Mouse (Mus musculus): ENCODE measurements around the gene Vtcn1. TPM values are rescaled to one million over a fixed set of nuclear protein-coding genes. Genes with fewer than 3 reads are reported as not detected.

The Vtcn1 gene
- polyA plus RNA-seq, 1 experiment from 2014 or later: 0.53 TPM

DNA sequence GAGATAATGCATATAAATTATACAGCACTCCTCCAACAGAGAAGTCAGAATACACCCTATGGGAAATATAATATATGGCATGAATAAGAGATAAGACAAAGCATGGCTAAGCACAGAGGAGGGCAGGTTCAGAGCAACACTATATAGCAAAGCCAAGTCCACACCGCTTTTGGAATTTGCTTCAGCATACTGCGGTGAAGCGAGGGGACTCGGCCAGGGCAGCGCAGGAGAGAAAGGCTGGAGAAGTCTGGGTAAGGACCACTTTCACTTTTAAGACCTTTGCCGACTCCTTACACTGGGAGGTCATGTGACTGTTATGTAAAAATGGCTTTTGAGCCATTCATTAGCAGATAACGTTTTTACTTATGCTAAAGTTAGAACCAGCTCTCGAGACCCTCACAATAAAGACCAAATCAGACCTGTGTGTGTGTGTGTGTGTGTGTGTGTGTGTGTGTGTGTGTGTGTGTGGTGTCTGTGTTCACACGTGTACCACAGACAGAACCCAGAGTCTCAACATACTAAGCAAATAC lies 95.4 kb downstream of the Vtcn1 start:
- H3K27ac ChIP-seq (replicated peaks; ENCODE audit: low read depth, low read length): no peak overlapping the region
- DNase-seq (ENCODE audit: low spot score) (no peak), ATAC-seq (ENCODE audit: low read depth) (no peak)
- H3K4me1 ChIP-seq (ENCODE audit: control insufficient read depth, insufficient read depth, low read length): peaks cover 24% of the 10 kb centered on the region
- H3K9me3 ChIP-seq (ENCODE audit: control insufficient read depth, low read length): no peaks in the 10 kb centered on the region
- no peak overlapping the region for H3K9ac ChIP-seq (ENCODE audit: low read depth, low read length)
- H3K4me3 ChIP-seq (ENCODE audit: low read depth, low read length): no peak overlapping the region
- H3K36me3 ChIP-seq (ENCODE audit: control insufficient read depth, insufficient read depth, low read length): no peaks in the 10 kb centered on the region
- no peaks in the 10 kb centered on the region for H3K27me3 ChIP-seq (replicated peaks; ENCODE audit: control insufficient read depth, insufficient read depth, low read length)
- 87% methylated on average over 9 of the region's 9 CpGs for WGBS
- H3K4me2 ChIP-seq (ENCODE audit: low read depth, low read length): no peak overlapping the region

DNA sequence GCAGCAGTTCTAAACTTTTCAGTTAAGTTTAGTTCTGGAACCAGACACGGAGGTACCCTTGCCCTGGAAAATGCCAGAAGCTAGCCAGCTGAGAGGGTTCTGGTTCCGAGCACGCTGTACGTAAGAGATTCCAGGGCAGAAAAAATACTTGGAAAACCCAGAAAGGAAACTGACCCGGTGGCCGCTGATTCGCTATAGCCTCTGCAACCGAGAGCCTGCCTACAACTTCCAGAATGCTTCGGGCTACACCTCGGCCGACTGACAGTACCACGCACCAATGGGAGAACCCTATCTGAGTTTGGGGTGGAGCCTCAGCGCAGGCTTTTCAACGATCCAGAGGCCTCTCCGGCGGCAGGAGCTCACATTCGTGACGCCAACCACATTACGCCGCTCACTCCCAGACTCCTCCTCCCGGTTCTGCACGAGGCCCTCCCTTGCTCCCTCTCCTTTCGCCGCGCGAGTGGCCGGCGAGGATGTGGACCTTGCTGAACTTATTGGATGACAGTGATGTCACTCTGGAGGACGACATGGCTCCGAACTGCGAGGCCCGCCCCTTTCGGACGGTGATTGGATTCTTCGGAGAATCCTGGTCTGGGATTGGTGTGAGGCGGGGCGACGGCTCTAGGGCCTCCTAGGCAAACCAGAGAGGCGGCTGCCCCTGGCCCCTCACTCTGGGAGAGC lies 96.7 kb downstream of the Vtcn1 start, which contains the start of gene Trim45:
Gene Trim45, plus strand, starts transcription at position 378 of the 681 bp plus-strand sequence.
- ATAC-seq (ENCODE audit: low read depth): peak; percentile 98
- H3K9me3 ChIP-seq (ENCODE audit: control insufficient read depth, low read length): no peaks in the 10 kb centered on the region
- 0% methylated on average over 38 of the region's 39 CpGs for WGBS

DNA sequence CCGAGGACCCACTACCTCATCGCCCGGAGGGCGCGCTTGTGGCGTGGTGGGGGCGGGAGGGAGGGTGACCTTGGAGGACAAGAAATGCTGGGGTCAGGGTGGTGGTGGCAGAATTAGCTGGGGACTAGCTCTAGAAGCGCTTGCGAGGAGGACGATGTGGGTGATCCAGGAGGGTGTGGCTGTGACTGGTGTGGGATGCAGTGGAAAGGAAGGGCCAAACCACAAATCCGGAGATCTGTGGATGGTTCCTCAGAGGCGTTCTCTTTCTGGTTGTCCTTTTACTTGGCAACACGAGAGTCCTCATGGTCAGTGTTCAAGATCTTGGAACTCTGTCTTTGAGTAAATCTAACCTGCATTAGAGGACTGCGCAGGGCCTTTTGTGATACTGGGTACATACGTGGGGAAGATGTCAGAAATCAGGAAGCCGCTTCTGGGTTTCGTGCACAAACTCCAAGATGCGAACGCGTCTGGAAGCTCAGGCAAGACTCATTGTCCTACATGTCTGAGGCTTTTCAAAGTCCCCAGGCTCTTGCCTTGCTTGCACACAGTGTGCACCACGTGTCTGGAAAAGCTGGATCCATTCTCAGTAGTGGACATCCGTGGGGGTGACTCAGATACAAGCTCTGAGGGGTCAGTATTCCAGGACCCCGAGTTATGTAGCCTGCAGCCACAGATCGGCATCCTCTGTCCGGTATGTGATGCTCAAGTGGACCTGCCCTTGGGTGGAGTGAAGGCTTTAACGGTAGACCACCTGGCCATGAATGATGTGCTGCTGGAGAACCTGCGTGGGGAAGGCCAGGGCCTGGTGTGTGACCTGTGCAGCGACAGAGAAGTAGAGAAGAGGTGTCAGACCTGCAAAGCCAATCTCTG lies 97.5 kb downstream of the Vtcn1 start:
- ATAC-seq (ENCODE audit: low read depth) (peak; percentile 51), DNase-seq (ENCODE audit: low spot score) (no peak)
- H3K9me3 ChIP-seq (ENCODE audit: control insufficient read depth, low read length): no peaks in the 10 kb centered on the region
- peak overlapping the region; percentile 48 for H3K4me3 ChIP-seq (ENCODE audit: low read depth, low read length)
- H3K4me2 ChIP-seq (ENCODE audit: low read depth, low read length): peak overlapping the region; percentile 71
- H3K27me3 ChIP-seq (replicated peaks; ENCODE audit: control insufficient read depth, insufficient read depth, low read length): no peaks in the 10 kb centered on the region
- 0 out of 2 replicates have a peak, but pooled peaks cover 2% of the 10 kb centered on the region for H3K36me3 ChIP-seq (ENCODE audit: control insufficient read depth, insufficient read depth, low read length)
- peak overlapping the region; percentile 78 for H3K9ac ChIP-seq (ENCODE audit: low read depth, low read length)
- H3K27ac ChIP-seq (replicated peaks; ENCODE audit: low read depth, low read length): peak overlapping the region; percentile 81
- 37% methylated on average over 26 of the region's 28 CpGs for WGBS
- H3K4me1 ChIP-seq (ENCODE audit: control insufficient read depth, insufficient read depth, low read length): peaks cover 28% of the 10 kb centered on the region

More for the DNA sequence above, 96.7 kb downstream of the Vtcn1 start, which contains the start of gene Trim45:
- Histone ChIP-seq H3K4me1 (ENCODE audit: control insufficient read depth, insufficient read depth, low read length) (peaks cover 28% of the 10 kb centered on the region), H3K27me3 (replicated peaks; ENCODE audit: control insufficient read depth, insufficient read depth, low read length) (no peaks in the 10 kb centered on the region), H3K4me2 (ENCODE audit: low read depth, low read length) (peak within 1 kb of the TSS; percentile 71), H3K9ac (ENCODE audit: low read depth, low read length) (peak within 1 kb of the TSS; percentile 78), H3K4me3 (ENCODE audit: low read depth, low read length) (peak within 1 kb of the TSS; percentile 48), H3K36me3 (ENCODE audit: control insufficient read depth, insufficient read depth, low read length) (no peaks in the 10 kb centered on the region), H3K27ac (replicated peaks; ENCODE audit: low read depth, low read length) (peak within 1 kb of the TSS; percentile 86)
- peak; percentile 100 for DNase-seq (ENCODE audit: low spot score)

DNA sequence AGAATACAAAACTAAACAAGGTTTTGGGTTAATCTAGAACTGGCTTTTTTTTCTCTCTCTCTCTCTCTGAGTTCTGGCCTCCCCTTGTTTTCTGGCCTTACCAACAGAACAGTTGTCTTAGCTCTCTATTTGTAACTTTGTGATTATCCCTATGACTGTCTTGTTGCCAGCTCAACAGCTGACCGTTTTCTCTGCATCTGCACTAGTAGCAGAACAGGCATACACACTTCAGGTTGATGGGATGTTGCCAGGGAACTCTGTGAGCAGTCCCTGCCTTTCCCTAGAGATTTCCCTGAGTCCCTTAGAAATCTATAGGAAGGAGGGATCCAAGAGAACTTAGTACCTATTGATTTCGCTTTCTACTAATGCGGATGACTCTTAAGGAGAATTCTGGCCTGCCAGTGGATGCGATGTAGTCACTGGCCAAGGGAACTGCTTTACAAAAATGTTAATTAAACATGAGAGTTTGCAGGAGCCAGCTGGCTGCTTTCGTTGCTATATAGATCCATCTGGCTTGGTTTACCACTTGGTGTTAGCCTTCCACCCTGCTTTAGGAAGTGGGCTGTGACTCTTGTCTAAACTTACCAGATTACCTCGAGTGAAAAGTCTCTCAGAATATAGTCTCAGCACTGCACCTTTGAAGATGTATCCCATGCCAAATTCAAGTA lies 98.9 kb downstream of the Vtcn1 start:
- Histone ChIP-seq H3K9ac (ENCODE audit: low read depth, low read length) (no peak overlapping the region), H3K9me3 (ENCODE audit: control insufficient read depth, low read length) (no peaks in the 10 kb centered on the region), H3K27ac (replicated peaks; ENCODE audit: low read depth, low read length) (no peak overlapping the region), H3K4me2 (ENCODE audit: low read depth, low read length) (no peak overlapping the region), H3K4me1 (ENCODE audit: control insufficient read depth, insufficient read depth, low read length) (peaks cover 28% of the 10 kb centered on the region), H3K27me3 (replicated peaks; ENCODE audit: control insufficient read depth, insufficient read depth, low read length) (no peaks in the 10 kb centered on the region), H3K4me3 (ENCODE audit: low read depth, low read length) (no peak overlapping the region), H3K36me3 (ENCODE audit: control insufficient read depth, insufficient read depth, low read length) (peaks cover 15% of the 10 kb centered on the region)
- 66% methylated on average over 6 of the region's 6 CpGs for WGBS
- ATAC-seq (ENCODE audit: low read depth): no peak
- DNase-seq (ENCODE audit: low spot score): peak; percentile 34

DNA sequence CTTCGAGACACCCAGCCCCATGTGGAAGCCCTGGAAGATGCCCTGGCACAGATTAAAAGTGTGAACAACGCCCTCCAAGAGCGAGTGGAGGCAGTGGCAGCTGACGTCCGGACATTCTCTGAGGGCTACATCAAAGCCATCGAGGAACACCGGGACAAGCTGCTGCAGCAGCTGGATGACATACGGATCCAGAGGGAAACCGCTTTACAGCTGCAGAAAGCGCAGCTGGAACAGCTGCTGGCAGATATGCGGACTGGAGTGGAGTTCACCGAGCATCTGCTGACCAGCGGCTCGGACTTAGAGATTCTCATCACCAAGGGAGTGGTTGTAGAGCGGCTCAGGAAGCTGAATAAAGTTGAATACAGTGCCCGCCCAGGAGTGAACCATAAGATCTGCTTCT lies 99.9 kb downstream of the Vtcn1 start:
- 78% methylated on average over 16 of the region's 16 CpGs for WGBS
- Histone ChIP-seq H3K9ac (ENCODE audit: low read depth, low read length) (no peak overlapping the region), H3K4me2 (ENCODE audit: low read depth, low read length) (no peak overlapping the region), H3K9me3 (ENCODE audit: control insufficient read depth, low read length) (no peaks in the 10 kb centered on the region), H3K36me3 (ENCODE audit: control insufficient read depth, insufficient read depth, low read length) (peaks cover 21% of the 10 kb centered on the region), H3K4me1 (ENCODE audit: control insufficient read depth, insufficient read depth, low read length) (peaks cover 28% of the 10 kb centered on the region), H3K4me3 (ENCODE audit: low read depth, low read length) (no peak overlapping the region), H3K27me3 (replicated peaks; ENCODE audit: control insufficient read depth, insufficient read depth, low read length) (no peaks in the 10 kb centered on the region), H3K27ac (replicated peaks; ENCODE audit: low read depth, low read length) (no peak overlapping the region)
- DNase-seq (ENCODE audit: low spot score) (peak; percentile 51), ATAC-seq (ENCODE audit: low read depth) (no peak)

DNA sequence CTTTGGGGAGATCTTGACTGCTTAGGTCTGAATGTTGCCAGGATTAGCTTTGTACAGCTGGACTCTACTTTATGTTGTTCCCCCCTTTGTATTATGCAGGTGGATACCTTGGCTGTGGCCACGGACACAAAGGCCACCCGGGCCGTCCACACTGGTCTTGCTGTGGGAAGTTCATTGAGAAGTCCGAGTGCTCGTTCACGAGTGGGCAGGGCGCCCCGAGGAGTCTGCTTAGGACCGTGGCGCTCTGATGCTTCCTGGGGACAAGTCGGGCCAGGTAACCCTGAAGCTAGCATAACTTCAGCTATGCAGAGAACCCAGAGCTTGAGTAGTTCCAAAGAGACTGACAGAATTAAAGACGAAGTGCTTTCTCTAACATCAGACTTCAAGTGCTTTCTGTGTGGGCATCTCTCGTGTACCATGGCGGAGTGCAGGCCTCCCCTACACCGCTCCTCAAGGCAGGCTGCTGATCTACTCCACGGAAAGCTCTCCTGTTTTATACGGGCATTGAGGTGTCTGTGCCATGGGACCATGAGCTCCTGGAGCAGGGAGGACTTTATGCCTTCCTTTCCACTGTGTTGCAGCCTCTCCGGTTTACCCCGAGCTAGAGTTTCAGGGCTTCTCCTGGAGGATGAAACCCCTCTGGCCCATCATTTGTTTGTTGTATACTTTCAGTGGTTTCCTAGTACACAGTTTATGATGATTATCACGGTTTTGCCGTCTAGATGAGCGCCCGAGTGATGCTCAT lies 106.2 kb downstream of the Vtcn1 start:
- H3K27me3 ChIP-seq (replicated peaks; ENCODE audit: control insufficient read depth, insufficient read depth, low read length): no peaks in the 10 kb centered on the region
- peaks cover 78% of the 10 kb centered on the region for H3K36me3 ChIP-seq (ENCODE audit: control insufficient read depth, insufficient read depth, low read length)
- no peak overlapping the region for H3K4me2 ChIP-seq (ENCODE audit: low read depth, low read length)
- no peak overlapping the region for H3K9ac ChIP-seq (ENCODE audit: low read depth, low read length)
- no peaks in the 10 kb centered on the region for H3K9me3 ChIP-seq (ENCODE audit: control insufficient read depth, low read length)
- H3K4me3 ChIP-seq (ENCODE audit: low read depth, low read length): no peak overlapping the region
- no peak for DNase-seq (ENCODE audit: low spot score)
- no peaks in the 10 kb centered on the region for H3K4me1 ChIP-seq (ENCODE audit: control insufficient read depth, insufficient read depth, low read length)
- 92% methylated on average over 23 of the region's 23 CpGs for WGBS
- ATAC-seq (ENCODE audit: low read depth): no peak
- no peak overlapping the region for H3K27ac ChIP-seq (replicated peaks; ENCODE audit: low read depth, low read length)

DNA sequence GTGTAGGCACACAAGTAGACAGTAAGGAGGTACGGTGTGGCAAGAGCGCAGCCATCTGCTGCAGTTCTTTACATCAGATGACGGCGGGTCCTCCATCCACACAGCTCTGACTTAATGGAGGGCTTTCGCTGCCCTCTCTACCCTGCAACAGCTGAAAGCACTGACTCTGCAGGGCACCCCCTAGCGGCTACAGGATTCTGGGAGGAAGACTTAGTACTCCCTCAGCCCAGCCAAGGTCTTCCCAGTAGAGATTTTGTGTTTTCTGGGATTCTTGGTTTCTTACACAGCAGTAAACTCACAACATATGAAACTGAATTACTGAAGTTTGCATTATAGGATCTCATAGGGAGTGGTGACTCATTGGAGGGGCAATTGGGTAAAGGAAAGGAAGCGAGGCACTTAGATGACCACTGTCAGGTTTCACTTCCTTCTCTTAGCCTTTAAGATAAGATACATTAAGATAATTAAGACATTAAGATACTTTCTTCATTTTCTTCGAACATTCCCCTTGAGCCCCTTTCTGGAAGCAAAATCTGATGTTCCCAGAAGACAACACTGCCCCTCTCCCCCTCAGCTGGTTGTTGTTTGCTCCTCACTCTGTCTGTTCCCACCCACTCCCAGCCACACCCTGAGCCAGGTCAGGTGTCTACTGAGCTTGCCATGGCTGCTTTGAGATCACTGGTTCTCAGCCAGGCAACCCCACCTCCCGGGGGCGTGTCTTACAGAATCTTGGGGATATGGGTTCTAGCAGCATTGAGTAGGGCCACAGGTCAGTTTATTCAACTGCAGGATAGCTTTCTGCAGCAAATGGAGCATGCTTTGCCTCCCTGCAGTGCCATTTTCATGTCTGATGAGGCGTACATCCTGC lies 107.1 kb downstream of the Vtcn1 start:
- Histone ChIP-seq H3K4me1 (ENCODE audit: control insufficient read depth, insufficient read depth, low read length) (no peaks in the 10 kb centered on the region), H3K4me2 (ENCODE audit: low read depth, low read length) (no peak overlapping the region), H3K9ac (ENCODE audit: low read depth, low read length) (no peak overlapping the region), H3K4me3 (ENCODE audit: low read depth, low read length) (no peak overlapping the region), H3K27ac (replicated peaks; ENCODE audit: low read depth, low read length) (no peak overlapping the region), H3K27me3 (replicated peaks; ENCODE audit: control insufficient read depth, insufficient read depth, low read length) (no peaks in the 10 kb centered on the region), H3K36me3 (ENCODE audit: control insufficient read depth, insufficient read depth, low read length) (peaks cover 86% of the 10 kb centered on the region), H3K9me3 (ENCODE audit: control insufficient read depth, low read length) (no peaks in the 10 kb centered on the region)
- DNase-seq (ENCODE audit: low spot score) (no peak), ATAC-seq (ENCODE audit: low read depth) (no peak)
- 72% methylated on average over 11 of the region's 11 CpGs for WGBS
